Mouse (Mus musculus) left cerebral cortex, adult 11 months (tissue): ENCODE data around the gene Morc4.

Source experiments
- DNase-seq: peaks from one replicate; pipeline ENCODE4 v3.0.0; 2022; ENCODE audit warnings: low spot score

Gene Morc4

GRCm38 (mm10) chrX:139805918-139806317 is 65.6 kb downstream of the Morc4 start:
- DNase-seq = no peak

GRCm38 (mm10) chrX:139803028-139803427 is 68.4 kb downstream of the Morc4 start:
- no peak for DNase-seq

- no peak for DNase-seq
Measured at GRCm38 (mm10) chrX:139800406-139800878, 71.0 kb downstream of the Morc4 start, which contains the start of gene Cldn2. Gene Cldn2 (plus strand): TSS chrX:139800828.

DNA sequence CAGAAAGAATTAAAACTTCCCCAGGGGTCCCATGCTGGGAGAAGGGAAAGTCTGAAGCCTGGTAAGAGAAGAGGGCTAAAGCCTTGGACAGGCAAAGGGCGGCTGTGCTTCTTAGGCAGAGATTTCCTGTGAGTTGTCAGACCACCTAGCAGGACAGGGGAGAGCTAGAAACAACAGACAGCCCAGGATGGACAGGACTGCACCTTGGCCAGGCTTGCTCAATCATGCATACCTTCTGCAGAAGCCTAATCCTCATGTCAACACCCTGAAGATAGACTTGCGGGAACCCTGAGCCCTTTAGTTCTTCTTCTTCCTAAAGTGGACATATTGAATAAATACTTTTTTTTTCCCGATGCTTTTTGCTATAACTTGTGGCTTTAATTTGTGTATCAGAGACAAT is 71.5 kb downstream of the Morc4 start:
- DNase-seq = no peak

- no peak for DNase-seq
Measured at GRCm38 (mm10) chrX:139797875-139798274, 73.6 kb downstream of the Morc4 start.

DNA sequence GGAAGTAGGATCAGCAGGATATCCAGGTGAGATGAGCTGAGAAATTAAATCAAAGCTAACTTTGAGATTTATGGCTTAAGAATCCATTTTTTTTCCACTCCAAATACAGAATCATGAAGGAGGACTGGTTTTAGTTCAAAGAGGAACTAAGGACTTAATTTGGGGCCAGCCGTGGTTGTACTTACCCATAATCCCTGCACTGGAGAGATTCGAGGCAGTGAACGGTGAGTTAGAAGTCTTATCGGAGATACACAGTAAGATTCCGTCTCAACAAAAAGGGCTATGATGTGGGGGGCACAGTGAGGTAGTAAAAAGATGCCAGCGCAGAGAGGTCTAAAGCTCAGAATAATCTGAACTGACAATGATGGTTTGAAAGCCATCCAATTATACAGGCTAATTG is 75.4 kb downstream of the Morc4 start:
- no peak for DNase-seq

GRCm38 (mm10) chrX:139794072-139794845 is 77.2 kb downstream of the Morc4 start:
- no peak for DNase-seq

GRCm38 (mm10) chrX:139785764-139786163 is 85.7 kb downstream of the Morc4 start:
- no peak for DNase-seq

DNA sequence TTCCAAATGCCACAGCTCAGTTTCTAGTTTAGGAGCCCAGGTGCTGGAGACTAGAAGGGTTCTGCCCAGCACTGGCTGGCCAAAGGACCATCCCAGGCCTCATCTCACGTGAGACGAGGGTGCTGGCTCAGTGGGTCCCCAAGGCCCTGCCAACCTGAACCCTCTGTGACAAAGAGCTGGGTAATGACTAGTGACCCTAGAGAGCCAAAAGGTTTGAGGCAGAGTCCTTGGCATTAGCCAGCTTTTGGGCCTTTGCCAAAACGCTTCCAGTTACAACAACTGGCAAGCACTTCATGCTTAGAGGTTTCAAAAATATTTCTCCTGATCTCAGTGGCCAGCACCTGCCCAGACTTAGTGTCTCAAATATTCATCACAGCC is 88.4 kb downstream of the Morc4 start:
- DNase-seq = no peak

DNA sequence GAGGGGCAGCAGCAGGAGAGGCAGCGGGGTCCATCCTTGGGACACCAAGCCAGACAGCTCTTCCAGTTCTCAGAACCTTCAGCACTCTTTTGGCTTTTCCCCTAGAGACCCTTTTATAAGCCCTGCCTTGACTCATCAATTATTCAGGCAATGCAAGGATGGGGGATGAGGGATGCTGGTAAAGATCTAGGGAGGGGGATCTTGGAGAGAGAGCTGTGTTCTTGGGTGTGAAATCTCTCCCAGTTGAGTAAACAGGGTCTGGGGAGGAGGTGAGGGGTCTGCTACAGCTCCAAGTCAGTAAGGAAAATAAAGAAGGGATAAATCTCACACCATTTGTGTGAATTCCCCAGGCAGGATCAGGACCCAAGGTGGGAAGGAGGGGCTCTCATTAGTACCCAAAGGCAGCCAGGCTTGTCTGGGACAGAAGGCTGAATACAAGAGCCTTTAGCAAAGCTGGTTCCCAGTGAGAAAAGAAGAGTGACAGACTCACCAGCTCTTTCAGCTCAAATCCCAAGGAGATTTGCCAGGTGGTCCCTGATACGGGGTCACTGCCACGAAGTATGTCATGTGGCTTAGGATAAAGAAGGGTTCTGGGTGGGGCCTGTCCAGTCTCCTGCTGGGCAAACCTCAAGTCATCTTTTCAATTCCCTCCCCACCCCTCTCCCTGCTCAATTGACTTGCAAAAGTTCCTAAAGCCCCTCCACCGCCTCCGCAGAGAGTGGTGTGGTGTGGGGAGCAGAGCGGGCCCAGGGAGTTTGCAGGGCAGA is 89.0 kb downstream of the Morc4 start, which contains the start of gene Ripply1:
Gene Ripply1 (minus strand): TSS at position 76 of the 767 bp plus-strand sequence.
- DNase-seq = no peak

DNA sequence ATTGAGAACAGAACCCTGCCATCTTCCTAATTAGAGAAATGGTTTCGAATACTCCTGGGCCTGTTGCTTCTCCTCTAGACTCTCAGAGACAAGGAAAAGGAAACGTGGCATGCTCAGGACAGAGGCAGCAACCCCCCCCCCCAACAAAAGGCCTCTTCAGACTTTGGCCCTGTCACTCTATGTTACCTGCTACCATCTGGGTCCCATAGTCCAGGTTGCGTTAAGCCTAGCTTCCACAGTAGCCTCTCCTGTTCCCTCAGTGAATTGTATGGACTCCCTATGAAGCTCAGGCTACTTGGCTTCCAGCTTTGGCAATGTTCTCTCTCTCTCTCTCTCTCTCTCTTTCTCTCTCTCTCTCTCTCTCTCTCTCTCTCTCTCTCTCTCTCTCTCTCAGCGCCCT is 89.9 kb downstream of the Morc4 start:
- no peak for DNase-seq

DNA sequence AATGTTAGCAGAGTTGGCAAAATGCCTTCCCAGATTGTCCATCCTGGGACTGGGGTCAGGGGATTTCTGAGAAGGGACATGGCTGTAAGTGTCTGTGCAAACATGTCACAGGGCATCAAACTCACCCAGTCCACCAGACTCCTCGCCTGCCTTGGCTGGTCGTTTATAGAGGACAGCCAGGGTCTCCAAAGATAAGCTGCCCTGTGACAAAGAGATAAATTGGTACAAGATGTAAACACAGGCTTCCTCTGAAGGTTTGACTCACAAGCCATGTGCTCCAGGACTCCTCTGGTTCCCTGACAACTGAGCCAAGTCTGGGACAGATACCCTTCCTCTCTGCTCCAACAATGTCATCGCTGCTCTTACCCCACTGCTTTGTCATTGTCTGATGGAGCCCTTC is 90.5 kb downstream of the Morc4 start:
- no peak for DNase-seq

- no peak for DNase-seq
Measured at GRCm38 (mm10) chrX:139779401-139779800, 92.1 kb downstream of the Morc4 start.

- no peak for DNase-seq
Measured at GRCm38 (mm10) chrX:139778886-139779285, 92.6 kb downstream of the Morc4 start.

DNA sequence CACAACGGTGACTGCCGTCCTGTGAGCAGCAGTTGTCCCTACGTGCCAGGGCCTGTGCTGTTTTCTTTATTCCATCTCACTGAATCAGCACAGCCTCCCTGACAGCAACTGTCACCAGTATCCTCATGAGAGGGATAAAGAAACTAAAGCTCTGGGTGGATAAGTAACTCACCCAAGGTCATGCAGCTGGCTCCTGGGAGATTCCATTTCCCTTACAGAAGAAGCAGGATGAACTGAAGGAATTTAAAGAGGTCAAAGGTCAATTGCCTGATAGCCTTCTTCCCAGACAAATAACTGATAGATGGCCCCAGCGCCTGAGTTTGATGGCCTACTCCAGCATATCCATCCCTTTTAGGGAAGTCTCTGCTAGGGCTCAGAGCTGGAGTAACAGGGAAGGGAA is 94.1 kb downstream of the Morc4 start:
- DNase-seq = no peak

GRCm38 (mm10) chrX:139775084-139775612 is 96.3 kb downstream of the Morc4 start:
- no peak for DNase-seq

- no peak for DNase-seq
Measured at GRCm38 (mm10) chrX:139774309-139775083, 97.0 kb downstream of the Morc4 start.
